Mouse (Mus musculus) neural tube, embryonic 12.5 days (tissue): Measurements from ENCODE around the gene Olfr339. TPM values are rescaled to one million over a fixed set of nuclear protein-coding genes. Genes with fewer than 3 reads are reported as not detected.
"Not testable (repeated sequence)": the region's sequence is repeated elsewhere in the genome, so short reads cannot be mapped to it uniquely, and the experiment has no call there.

Source experiments
- ATAC-seq: fragments of 200-750 bp; cut with Nextera tagmentation; 2 replicates; pipeline ENCODE4 v1.8.0; 2017; ENCODE audit warnings: low read depth, mild to moderate bottlenecking, moderate TSS enrichment, moderate library complexity; ENCODE audit not compliant: low FRiP score
- H3K27ac ChIP-seq: fragments of 300-500 bp; sonication (generic); 2 replicates; pipeline ENCODE4 v1.5.1; 2016
- H3K27me3 ChIP-seq: fragments of 300-500 bp; sonication (generic); replicated peaks from 2 replicates; pipeline ENCODE4 v1.6.1; 2016; ENCODE audit warnings: mild to moderate bottlenecking
- H3K36me3 ChIP-seq: fragments of 300-500 bp; sonication (generic); 2 replicates; pipeline ENCODE4 v1.6.1; 2016; ENCODE audit warnings: mild to moderate bottlenecking
- H3K4me1 ChIP-seq: fragments of 300-500 bp; sonication (generic); 2 replicates; pipeline ENCODE4 v1.6.1; 2016
- H3K4me2 ChIP-seq: fragments of 300-500 bp; sonication (generic); replicated peaks from 2 replicates; pipeline ENCODE4 v1.6.1; 2016; ENCODE audit warnings: mild to moderate bottlenecking
- H3K4me3 ChIP-seq: fragments of 300-500 bp; sonication (generic); 2 replicates; pipeline ENCODE4 v1.5.1; 2016
- H3K9ac ChIP-seq: fragments of 300-500 bp; sonication (generic); 2 replicates; pipeline ENCODE4 v1.6.1; 2016; ENCODE audit warnings: mild to moderate bottlenecking
- H3K9me3 ChIP-seq: fragments of 300-500 bp; sonication (generic); 2 replicates; pipeline ENCODE4 v1.6.1; 2016; ENCODE audit warnings: mild to moderate bottlenecking
- WGBS: fragments of 180-500 bp; shearing (Covaris S2); methylation state at CpG from one replicate; pipeline ENCODE4 v1.1.7; 2016; 5-methylcytosine and 5-hydroxymethylcytosine counted together
- polyA plus RNA-seq: library from polyadenylated mRNA; unstranded; fragments of >200 nt; fragmentation: Nextera tagmentation; extraction: Ambion mirVana; gene quantifications from 2 replicates; pipeline ENCODE4 v1.2.1, GENCODE M21; 2016

The Olfr339 gene
- polyA plus RNA-seq, result not detected in 2 replicates

DNA sequence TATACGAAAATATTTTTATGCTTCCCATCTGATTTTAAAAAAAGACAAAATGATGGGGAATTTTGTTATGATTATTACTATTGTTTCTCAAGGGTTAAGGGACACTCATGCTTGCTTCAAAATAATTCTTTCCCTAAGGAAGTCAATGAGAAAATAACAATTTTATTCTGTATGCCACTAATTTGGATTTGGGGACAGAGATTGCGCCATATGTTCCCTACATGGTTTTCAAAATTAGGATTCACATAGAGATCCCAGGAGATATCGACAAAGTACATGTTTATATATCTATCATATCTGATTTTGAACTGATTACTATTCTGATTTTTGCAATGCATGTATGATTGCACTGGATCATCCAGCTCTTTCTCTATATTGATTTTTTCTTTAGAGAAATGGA lies at the start of gene Olfr339:
Gene Olfr339 (plus strand): TSS at position 301 of the 400 bp plus-strand sequence.
- H3K27ac ChIP-seq, result no peak within 1 kb of the TSS
- H3K4me3 ChIP-seq, result no peak within 1 kb of the TSS
- H3K9me3 ChIP-seq, result peaks cover 7% of the 10 kb centered on the region; the same call in 1 of the 2 replicates
- 84% methylated on average over 3 of the region's 3 CpGs for WGBS
- H3K27me3 ChIP-seq, result no peaks in the 10 kb centered on the region
- no peak within 1 kb of the TSS for H3K4me2 ChIP-seq
- ATAC-seq, result no peak
- no peaks in the 10 kb centered on the region for H3K36me3 ChIP-seq
- H3K4me1 ChIP-seq, result no peaks in the 10 kb centered on the region
- H3K9ac ChIP-seq, result no peak within 1 kb of the TSS

- no peak within 1 kb of the TSS for H3K27ac ChIP-seq
- H3K9ac ChIP-seq, result no peak within 1 kb of the TSS
- no peaks in the 10 kb centered on the region for H3K36me3 ChIP-seq
- peaks cover 6% of the 10 kb centered on the region for H3K9me3 ChIP-seq
- no peak within 1 kb of the TSS for H3K4me2 ChIP-seq
- no peak within 1 kb of the TSS for H3K4me3 ChIP-seq
- H3K27me3 ChIP-seq, result no peaks in the 10 kb centered on the region
- H3K4me1 ChIP-seq, result no peaks in the 10 kb centered on the region
- ATAC-seq, result no peak
Measured at GRCm38 (mm10) chr2:36373219-36373618, 45.5 kb upstream of the Olfr339 start, which contains the start of gene Olfr338. TSS of gene Olfr338 (plus strand) at chr2:36373519.

GRCm38 (mm10) chr2:36415174-36415573 lies 3.6 kb upstream of the Olfr339 start:
- H3K27me3 ChIP-seq, ATAC-seq, H3K4me2 ChIP-seq, H3K36me3 ChIP-seq, H3K9ac ChIP-seq, H3K9me3 ChIP-seq, H3K27ac ChIP-seq, H3K4me3 ChIP-seq, H3K4me1 ChIP-seq: not testable (repeated sequence)
- 82% methylated on average over 3 of the region's 3 CpGs for WGBS

DNA sequence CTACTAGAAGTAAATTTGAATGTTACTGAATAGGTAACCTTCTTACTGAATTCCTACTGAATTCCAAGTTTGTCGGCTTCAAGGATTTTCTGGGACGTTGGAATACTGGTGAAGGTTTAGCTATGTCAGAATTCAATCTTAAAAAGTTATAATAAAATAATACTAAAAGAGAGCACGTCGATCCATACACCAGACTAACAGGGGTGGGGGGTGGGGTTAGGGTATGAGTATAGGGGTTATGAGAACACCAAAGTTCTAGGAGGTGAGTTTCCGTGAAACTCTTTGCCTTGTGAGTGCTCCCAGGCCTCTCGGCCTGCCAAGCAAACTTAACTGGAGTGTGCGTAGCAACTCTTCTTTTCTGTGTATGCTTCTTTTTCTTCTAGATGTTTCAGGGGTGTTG lies 3.2 kb upstream of the Olfr339 start:
- not testable (repeated sequence) for H3K4me1 ChIP-seq, H3K36me3 ChIP-seq, ATAC-seq, H3K4me3 ChIP-seq, H3K9ac ChIP-seq, H3K27me3 ChIP-seq, H3K9me3 ChIP-seq, H3K4me2 ChIP-seq, H3K27ac ChIP-seq
- 89% methylated on average over 7 of the region's 7 CpGs for WGBS

DNA sequence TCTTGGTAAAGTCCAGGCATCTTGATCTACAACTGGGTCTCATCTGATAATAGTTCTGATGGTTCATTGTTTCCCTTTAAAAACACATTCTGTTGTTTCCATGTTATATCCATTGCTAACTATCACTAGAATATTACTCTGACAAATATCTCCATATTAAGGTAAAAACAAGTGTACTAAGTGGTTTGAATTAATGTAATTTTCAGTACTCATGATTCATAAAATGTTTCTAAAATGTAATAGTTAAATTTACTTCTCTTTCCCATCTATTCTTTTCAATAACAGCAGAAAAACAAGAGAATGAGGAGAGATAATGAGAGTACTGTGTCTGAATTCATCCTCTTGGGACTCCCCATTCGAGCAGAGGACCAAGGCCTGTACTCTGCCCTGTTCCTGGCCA lies 33.5 kb downstream of the Olfr339 start, which contains the start of gene Olfr340:
Gene Olfr340 (plus strand): TSS at position 301 of the 400 bp plus-strand sequence.
- WGBS, result 63% methylated on average over 1 of the region's 1 CpGs
- H3K4me2 ChIP-seq, result no peak within 1 kb of the TSS
- H3K4me1 ChIP-seq, result no peaks in the 10 kb centered on the region
- H3K9ac ChIP-seq, result no peak within 1 kb of the TSS
- no peak within 1 kb of the TSS for H3K4me3 ChIP-seq
- H3K9me3 ChIP-seq, result peaks cover 9% of the 10 kb centered on the region; the same call in 1 of the 2 replicates
- ATAC-seq, result no peak
- no peak within 1 kb of the TSS for H3K27ac ChIP-seq
- H3K36me3 ChIP-seq, result no peaks in the 10 kb centered on the region
- H3K27me3 ChIP-seq, result no peaks in the 10 kb centered on the region

- no peak overlapping the region for H3K27ac ChIP-seq
- H3K27me3 ChIP-seq, result no peaks in the 10 kb centered on the region
- no peaks in the 10 kb centered on the region for H3K36me3 ChIP-seq
- H3K4me3 ChIP-seq, result no peak overlapping the region
- H3K4me2 ChIP-seq, result no peak overlapping the region
- H3K9ac ChIP-seq, result no peak overlapping the region
- peaks cover 15% of the 10 kb centered on the region for H3K9me3 ChIP-seq
- ATAC-seq, result no peak
- H3K4me1 ChIP-seq, result no peaks in the 10 kb centered on the region
Measured at GRCm38 (mm10) chr2:36473634-36474033, 54.9 kb downstream of the Olfr339 start.

Other genes starting within 250 kb of the Olfr339 start
- 6.0 and 6.9 TPM in 2 replicates for gene Ptgs1, start 188.5 kb upstream of the Olfr339 start, polyA plus RNA-seq
- not detected in 2 replicates for gene Olfr338, start 45.4 kb upstream of the Olfr339 start, polyA plus RNA-seq
- gene Olfr340, start 33.6 kb downstream of the Olfr339 start, polyA plus RNA-seq, result not detected in 2 replicates
- gene Olfr341, start 63.5 kb downstream of the Olfr339 start, polyA plus RNA-seq, result not detected in 2 replicates
- gene Olfr342, start 106.1 kb downstream of the Olfr339 start, polyA plus RNA-seq, result not detected in 2 replicates
- not detected in 2 replicates for gene Olfr344, start 147.7 kb downstream of the Olfr339 start, polyA plus RNA-seq
- gene Olfr345, start 221.1 kb downstream of the Olfr339 start, polyA plus RNA-seq, result not detected in 2 replicates